In genomic region chr11:75170136-75170751, GRCm38 (mm10) we compare ENCODE assay signal across 8 mouse cellular contexts. TPM values are rescaled to one million over a fixed set of nuclear protein-coding genes. Genes with fewer than 3 reads are reported as not detected.
DNase-seq lines count a peak whose midpoint lies in the region; ATAC-seq and TF ChIP-seq lines count a peak whose summit lies in the region.

No protein-coding gene starts in this region.

- H3K9me3 ChIP-seq in ES-Bruce4 (replicated peaks; ENCODE audit: control insufficient read depth, insufficient read depth, low read length, poor library complexity, severe bottlenecking), result no peaks in the 10 kb centered on the region
- H3K9me3 ChIP-seq in forebrain, embryonic 13.5 days (replicated peaks), result no peaks in the 10 kb centered on the region
- no peaks in the 10 kb centered on the region; the same call in 1 of the 2 replicates for H3K9me3 ChIP-seq in liver, embryonic 15.5 days (replicated peaks)
- H3K9me3 ChIP-seq in neural tube, embryonic 12.5 days, result no peaks in the 10 kb centered on the region

- H3K9ac ChIP-seq in ES-Bruce4 (ENCODE audit: low read depth, poor library complexity, severe bottlenecking), result peak overlapping the region; percentile 22
- peak overlapping the region; percentile 47 for H3K9ac ChIP-seq in forebrain, embryonic 13.5 days
- no peak overlapping the region for H3K9ac ChIP-seq in liver, embryonic 15.5 days
- H3K9ac ChIP-seq in neural tube, embryonic 12.5 days, result peak overlapping the region; percentile 38; the same call in 1 of the 2 replicates

- peaks cover 2% of the 10 kb centered on the region for H3K4me1 ChIP-seq in ES-Bruce4 (ENCODE audit: control insufficient read depth, insufficient read depth, low read length)
- peaks cover 86% of the 10 kb centered on the region for H3K4me1 ChIP-seq in forebrain, embryonic 13.5 days
- peaks cover 87% of the 10 kb centered on the region for H3K4me1 ChIP-seq in liver, embryonic 15.5 days (replicated peaks)
- H3K4me1 ChIP-seq in neural tube, embryonic 12.5 days, result peaks cover 83% of the 10 kb centered on the region
- H3K4me1 ChIP-seq in testis, adult 2 months (ENCODE audit: control insufficient read depth, insufficient read depth, low read length), result peaks cover 31% of the 10 kb centered on the region

- no peaks in the 10 kb centered on the region for H3K36me3 ChIP-seq in ES-Bruce4 (ENCODE audit: control insufficient read depth, insufficient read depth, low read length, poor library complexity, severe bottlenecking)
- no peaks in the 10 kb centered on the region for H3K36me3 ChIP-seq in forebrain, embryonic 13.5 days (ENCODE audit: poor library complexity, severe bottlenecking)
- H3K36me3 ChIP-seq in liver, embryonic 15.5 days (replicated peaks), result no peaks in the 10 kb centered on the region
- H3K36me3 ChIP-seq in neural tube, embryonic 12.5 days, result no peaks in the 10 kb centered on the region
- H3K36me3 ChIP-seq in testis, adult 2 months (ENCODE audit: control insufficient read depth, insufficient read depth, low read length), result no peaks in the 10 kb centered on the region

- H3K4me3 ChIP-seq in ES-Bruce4 (ENCODE audit: low read depth, low read length), result peak overlapping the region; percentile 53
- H3K4me3 ChIP-seq in forebrain, embryonic 13.5 days, result peak overlapping the region; percentile 45
- H3K4me3 ChIP-seq in liver, embryonic 15.5 days (replicated peaks), result peak overlapping the region; percentile 44
- H3K4me3 ChIP-seq in neural tube, embryonic 12.5 days, result peak overlapping the region; percentile 36
- peak overlapping the region; percentile 76 for H3K4me3 ChIP-seq in testis, adult 2 months (ENCODE audit: control insufficient read depth, low read depth, low read length)

- TF ChIP-seq EP300 in ES-Bruce4 (IDR thresholded peaks at IDR 0.05; ENCODE audit: insufficient read depth, low read depth, low read length), result no peak

- TF ChIP-seq POLR2A in ES-Bruce4 (IDR thresholded peaks at IDR 0.05; ENCODE audit: insufficient read depth, low read length), result no peak
- TF ChIP-seq POLR2A in testis, adult 2 months (IDR thresholded peaks at IDR 0.05; ENCODE audit: control insufficient read depth, low read depth, low read length), result no peak

- DNase-seq in heart, postnatal 10 days, result peak; percentile 95 to 97
- DNase-seq in kidney, postnatal 4 days, result peak; percentile 97

- intact Hi-C loops in heart, postnatal 10 days (cut with DNase I), result loop anchor here (1.0 to 10.0 kb wide), 3 partner anchors 224 to 295 kb away; partner anchors contain the start of gene Tlcd2

- peak; percentile 70 for TF ChIP-seq CTCF in ES-Bruce4 (IDR thresholded peaks at IDR 0.05; ENCODE audit: low read depth, low read length)
- TF ChIP-seq CTCF in testis, adult 2 months (IDR thresholded peaks at IDR 0.05; ENCODE audit: control insufficient read depth, insufficient read depth, insufficient replicate concordance, low read depth, low read length), result peak; percentile 42; the same call in 1 of the 2 replicates

- H3K27me3 ChIP-seq in ES-Bruce4 (ENCODE audit: control insufficient read depth, insufficient read depth, low read length, poor library complexity, severe bottlenecking), result peaks cover 39% of the 10 kb centered on the region
- H3K27me3 ChIP-seq in forebrain, embryonic 13.5 days, result peaks cover 89% of the 10 kb centered on the region
- peaks cover 99% of the 10 kb centered on the region for H3K27me3 ChIP-seq in liver, embryonic 15.5 days
- peaks cover 81% of the 10 kb centered on the region for H3K27me3 ChIP-seq in neural tube, embryonic 12.5 days (replicated peaks)
- peaks cover 2% of the 10 kb centered on the region for H3K27me3 ChIP-seq in testis, adult 2 months (ENCODE audit: control insufficient read depth, insufficient read depth, low read length)

- under 1% methylated on average over 38 of the region's 38 CpGs for WGBS in forebrain, embryonic 13.5 days
- WGBS in liver, embryonic 15.5 days (ENCODE audit: insufficient replicate concordance), result under 1% methylated on average over 38 of the region's 38 CpGs
- under 1% methylated on average over 38 of the region's 38 CpGs for WGBS in neural tube, embryonic 12.5 days

- ATAC-seq in cerebellum, adult (ENCODE audit: insufficient number of reproducible peaks, low FRiP score, low TSS enrichment), result peak; percentile 57
- peak; percentile 72 for ATAC-seq in forebrain, embryonic 13.5 days
- ATAC-seq in liver, embryonic 15.5 days (ENCODE audit: insufficient read depth), result peak; percentile 17; the same call in 1 of the 2 replicates
- peak; percentile 18 for ATAC-seq in neural tube, embryonic 12.5 days (ENCODE audit: low FRiP score, low read depth)

- peak overlapping the region; percentile 83 for H3K4me2 ChIP-seq in forebrain, embryonic 13.5 days
- peak overlapping the region; percentile 83 for H3K4me2 ChIP-seq in liver, embryonic 15.5 days
- peak overlapping the region; percentile 89 for H3K4me2 ChIP-seq in neural tube, embryonic 12.5 days (replicated peaks)

- H3K27ac ChIP-seq in ES-Bruce4 (ENCODE audit: insufficient read depth, low read length), result no peak overlapping the region
- no peak overlapping the region for H3K27ac ChIP-seq in forebrain, embryonic 13.5 days
- H3K27ac ChIP-seq in liver, embryonic 15.5 days (replicated peaks), result no peak overlapping the region
- H3K27ac ChIP-seq in neural tube, embryonic 12.5 days, result no peak overlapping the region
- no peak overlapping the region for H3K27ac ChIP-seq in testis, adult 2 months (ENCODE audit: control insufficient read depth, insufficient read depth, low read depth, low read length)

RNA-seq across cellular contexts. Expression of gene Hic1, which starts 0.9 kb away (rescaled TPM):
- 0.28 and 0.38 TPM in 2 replicates for polyA plus RNA-seq in ES-Bruce4 (2011; ENCODE audit: insufficient read depth, insufficient read length, low read depth, missing spikeins)
- polyA plus RNA-seq in forebrain, embryonic 13.5 days (2015; fragmentation: Nextera tagmentation; extraction: Ambion mirVana), result 1.2 and 1.5 TPM in 2 replicates
- 10 to 100 TPM; 36.3 to 48.5 TPM for total RNA-seq in heart, postnatal 10 days (2021)
- 1.3 and 1.5 TPM in 2 replicates for polyA plus RNA-seq in liver, embryonic 15.5 days (2015; fragmentation: Nextera tagmentation; extraction: Ambion mirVana)
- polyA plus RNA-seq in neural tube, embryonic 12.5 days (2016; fragmentation: Nextera tagmentation; extraction: Ambion mirVana), result 17.1 and 17.8 TPM in 2 replicates
- 1.3 and 1.7 TPM in 2 replicates for polyA plus RNA-seq in testis, adult 2 months (2012; rRNA removed)

RNA-seq across cellular contexts. Expression of gene Ovca2, which starts 8.4 kb away (rescaled TPM):
- polyA plus RNA-seq in ES-Bruce4 (2011; ENCODE audit: insufficient read depth, insufficient read length, low read depth, missing spikeins), result 13.1 and 14.2 TPM in 2 replicates
- polyA plus RNA-seq in forebrain, embryonic 13.5 days (2015; fragmentation: Nextera tagmentation; extraction: Ambion mirVana), result 22.8 and 25.1 TPM in 2 replicates
- total RNA-seq in heart, postnatal 10 days (2021), result 1 to 10 TPM; 7.8 to 9.5 TPM
- 9.2 and 10.2 TPM in 2 replicates for polyA plus RNA-seq in liver, embryonic 15.5 days (2015; fragmentation: Nextera tagmentation; extraction: Ambion mirVana)
- 23.1 and 23.9 TPM in 2 replicates for polyA plus RNA-seq in neural tube, embryonic 12.5 days (2016; fragmentation: Nextera tagmentation; extraction: Ambion mirVana)
- 9.1 and 10.2 TPM in 2 replicates for polyA plus RNA-seq in testis, adult 2 months (2012; rRNA removed)

RNA-seq across cellular contexts. Expression of gene Dph1, which starts 20.8 kb away (rescaled TPM):
- polyA plus RNA-seq in ES-Bruce4 (2011; ENCODE audit: insufficient read depth, insufficient read length, low read depth, missing spikeins), result 11.9 and 16.6 TPM in 2 replicates
- polyA plus RNA-seq in forebrain, embryonic 13.5 days (2015; fragmentation: Nextera tagmentation; extraction: Ambion mirVana), result 13.9 and 15.8 TPM in 2 replicates
- total RNA-seq in heart, postnatal 10 days (2021), result 10 to 100 TPM; 13.9 to 15.6 TPM
- 10.9 and 11.6 TPM in 2 replicates for polyA plus RNA-seq in liver, embryonic 15.5 days (2015; fragmentation: Nextera tagmentation; extraction: Ambion mirVana)
- 16.7 and 18.4 TPM in 2 replicates for polyA plus RNA-seq in neural tube, embryonic 12.5 days (2016; fragmentation: Nextera tagmentation; extraction: Ambion mirVana)
- polyA plus RNA-seq in testis, adult 2 months (2012; rRNA removed), result 12.8 and 16.6 TPM in 2 replicates

RNA-seq across cellular contexts. Expression of gene Rtn4rl1, which starts 23.3 kb away (rescaled TPM):
- polyA plus RNA-seq in ES-Bruce4 (2011; ENCODE audit: insufficient read depth, insufficient read length, low read depth, missing spikeins), result 0.96 and 1.6 TPM in 2 replicates
- 2.2 and 2.6 TPM in 2 replicates for polyA plus RNA-seq in forebrain, embryonic 13.5 days (2015; fragmentation: Nextera tagmentation; extraction: Ambion mirVana)
- total RNA-seq in heart, postnatal 10 days (2021), result 10 to 100 TPM; 13.9 to 21.4 TPM
- 0.74 and 0.88 TPM in 2 replicates for polyA plus RNA-seq in liver, embryonic 15.5 days (2015; fragmentation: Nextera tagmentation; extraction: Ambion mirVana)
- polyA plus RNA-seq in neural tube, embryonic 12.5 days (2016; fragmentation: Nextera tagmentation; extraction: Ambion mirVana), result 9.9 and 14.5 TPM in 2 replicates
- 3.1 and 3.3 TPM in 2 replicates for polyA plus RNA-seq in testis, adult 2 months (2012; rRNA removed)

Comparison
In these comparisons a context has a peak if more than half of its experiments do, and no peak if none do; other contexts are left out.
1. ATAC-seq: peak in every context shown above with its lines; median percentile 72 in forebrain, embryonic 13.5 days; 57 in cerebellum, adult; 18 in neural tube, embryonic 12.5 days; 17 in liver, embryonic 15.5 days.